Mouse (Mus musculus): Measurements from ENCODE around the gene Orc4. TPM values are rescaled to one million over a fixed set of nuclear protein-coding genes. Genes with fewer than 3 reads are reported as not detected.

Gene Orc4
- polyA plus RNA-seq, 1 experiment from 2014 or later: 146 TPM

Other genes with a start within 250 kb of the Orc4 start
- 21.2 and 23.3 TPM in 2 replicates for gene Acvr2a, start 136.2 kb downstream of the Orc4 start, polyA plus RNA-seq (2014; fragmentation: Nextera tagmentation; extraction: Ambion mirVana)
- gene Mbd5, start 769 bp downstream of the Orc4 start, polyA plus RNA-seq (2014; fragmentation: Nextera tagmentation; extraction: Ambion mirVana): 32.9 and 37.9 TPM in 2 replicates

Measured in limb, embryonic 11.5 days (tissue).